Mouse (Mus musculus) bone marrow, adult 2 months (tissue): ENCODE data around the gene Dleu7.

Experiments used
- CTCF ChIP-seq: fragments of 200-500 bp; IDR thresholded peaks from 2 replicates; pipeline ENCODE4 v1.5.1; 2011; ENCODE audit warnings: low read length, control low read depth; ENCODE audit not compliant: control insufficient read depth, insufficient read depth
- POLR2A ChIP-seq: fragments of 200-500 bp; IDR thresholded peaks from 2 replicates; pipeline ENCODE4 v1.6.1; 2011; ENCODE audit warnings: low read depth, mild to moderate bottlenecking, control low read depth, low read length, borderline replicate concordance; ENCODE audit not compliant: control insufficient read depth

GRCm38 (mm10) chr14:62311672-62312071 is 18.8 kb upstream of the Dleu7 start:
- TF ChIP-seq POLR2A (no peak), CTCF (no peak)
